ENCODE assay signal across 7 mouse cellular contexts in the genomic region with DNA sequence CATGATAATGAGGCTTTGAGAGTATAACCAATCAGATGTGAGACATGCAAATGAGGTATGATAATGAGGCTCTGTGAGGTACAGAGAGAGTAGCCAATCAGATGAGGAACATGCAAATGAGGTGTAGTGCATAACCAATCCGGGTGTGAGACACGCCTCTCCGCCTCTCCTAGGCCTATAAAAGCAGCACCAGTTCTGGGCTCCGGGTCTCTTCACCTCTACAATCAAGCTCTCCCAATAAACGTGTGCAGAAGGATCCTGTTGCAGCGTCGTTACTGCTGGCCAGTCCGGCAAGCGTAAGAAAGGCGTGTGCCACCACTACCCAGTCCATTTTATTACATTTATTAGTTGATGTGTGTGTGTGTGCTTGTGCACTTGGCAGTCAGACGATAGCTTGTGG. TPM values are rescaled to one million over a fixed set of nuclear protein-coding genes. Genes with fewer than 3 reads are reported as not detected.
DNase-seq lines count a peak whose midpoint lies in the region; TF ChIP-seq lines count a peak whose summit lies in the region.
"Not testable (repeated sequence)": the region's sequence is repeated elsewhere in the genome, so short reads cannot be mapped to it uniquely, and the experiment has no call there.
"Had no signal": no experiment of that assay in that cellular context is flagged by ENCODE, and none has a peak within 500 bp of the region (broad histone marks: within the 10 kb centered on the region; RNA-seq: fewer than 3 reads in every experiment).

No protein-coding gene starts in this region.

- H3K4me3 ChIP-seq in E14TG2a.4 (replicated peaks; ENCODE audit: low read length) = 0 out of 2 replicates have a peak overlapping the region, but pooled peaks have one; percentile 7
- H3K4me3 ChIP-seq in testis, adult 2 months (ENCODE audit: control insufficient read depth, low read depth, low read length) = peak overlapping the region; percentile 57

- not testable (repeated sequence) for H3K27ac ChIP-seq in testis, adult 2 months (ENCODE audit: control insufficient read depth, insufficient read depth, low read depth, low read length)

- not testable (repeated sequence) for TF ChIP-seq POLR2A in testis, adult 2 months (IDR thresholded peaks at IDR 0.05; ENCODE audit: control insufficient read depth, low read depth, low read length)

- not testable (repeated sequence) for H3K27me3 ChIP-seq in E14TG2a.4 (ENCODE audit: insufficient read depth, low read length); testis, adult 2 months (ENCODE audit: control insufficient read depth, insufficient read depth, low read length)

- peaks cover 36% of the 10 kb centered on the region for H3K36me3 ChIP-seq in E14TG2a.4 (ENCODE audit: insufficient read depth, low read length)
- not testable (repeated sequence) for H3K36me3 ChIP-seq in testis, adult 2 months (ENCODE audit: control insufficient read depth, insufficient read depth, low read length)

- not testable (repeated sequence) for H3K9me3 ChIP-seq in E14TG2a.4 (ENCODE audit: low read length)

- not testable (repeated sequence) for TF ChIP-seq CTCF in E14TG2a.4 (conservative IDR thresholded peaks at IDR 0.05; ENCODE audit: low read length); testis, adult 2 months (IDR thresholded peaks at IDR 0.05; ENCODE audit: control insufficient read depth, insufficient read depth, insufficient replicate concordance, low read depth, low read length)

- H3K4me1 ChIP-seq in E14TG2a.4 (replicated peaks; ENCODE audit: low read depth, low read length) = peaks cover 74% of the 10 kb centered on the region
- not testable (repeated sequence) for H3K4me1 ChIP-seq in testis, adult 2 months (ENCODE audit: control insufficient read depth, insufficient read depth, low read length)

- peak; percentile 81 for DNase-seq in ES-CJ7 (ENCODE audit: low read depth, low spot score)
- peak; percentile 88 for DNase-seq in R1 (ENCODE audit: low read depth, low spot score)
- peak; percentile 3 for DNase-seq in adrenal gland, postnatal 10 days
- peak; percentile 12 for DNase-seq in cerebellum, adult 9-11 months

RNA-seq across cellular contexts. Expression of gene Mllt6, which starts 9.8 kb away (rescaled TPM):
- 10 to 100 TPM; 36.1 to 48.2 TPM for total RNA-seq in adrenal gland, postnatal 10 days (2021)
- 7.4 and 8.2 TPM in 2 replicates for polyA plus RNA-seq in testis, adult 2 months (2012; rRNA removed)

RNA-seq across cellular contexts. Expression of gene Epop, which starts 23.9 kb away (rescaled TPM):
- 1 to 10 TPM; 3.5 to 5.1 TPM for total RNA-seq in adrenal gland, postnatal 10 days (2021)
- 0.47 and 0.58 TPM in 2 replicates for polyA plus RNA-seq in testis, adult 2 months (2012; rRNA removed)

RNA-seq across cellular contexts. Expression of gene Cisd3, which starts 32.2 kb away (rescaled TPM):
- 100 to 1,000 TPM; 260 to 277 TPM for total RNA-seq in adrenal gland, postnatal 10 days (2021)
- 17.6 and 17.7 TPM in 2 replicates for polyA plus RNA-seq in testis, adult 2 months (2012; rRNA removed)
- polyA plus RNA-seq: erythroblast, embryonic 14.5 days had no signal

RNA-seq across cellular contexts. Expression of gene Pcgf2, which starts 46.9 kb away (rescaled TPM):
- total RNA-seq in adrenal gland, postnatal 10 days (2021) = 10 to 100 TPM; 29.7 to 41.0 TPM
- 6.4 and 8.1 TPM in 2 replicates for polyA plus RNA-seq in testis, adult 2 months (2012; rRNA removed)

RNA-seq across cellular contexts. Expression of gene Psmb3, which starts 49.8 kb away (rescaled TPM):
- total RNA-seq in adrenal gland, postnatal 10 days (2021) = 100 to 1,000 TPM; 231 to 234 TPM
- polyA plus RNA-seq in testis, adult 2 months (2012; rRNA removed) = 102 and 104 TPM in 2 replicates

Comparison
In these comparisons a context has a peak if more than half of its experiments do, and no peak if none do; other contexts are left out.
1. DNase-seq: peak in every context shown above with its lines; median percentile 88 in R1; 81 in ES-CJ7; 12 in cerebellum, adult 9-11 months; 3 in adrenal gland, postnatal 10 days.